Mouse (Mus musculus) B cell, adult 2 months (primary cell): ENCODE results near the gene Exo5.
A peak's percentile ranks its signal among the peaks of the same experiment; 100 is the strongest.

Source experiments
- DNase-seq, 2 experiments: peaks; one replicate each; pipeline ENCODE4 v3.0.0; 2022

Gene Exo5

GRCm38 (mm10) chr4:120904533-120904932 lies 20.3 kb downstream of the Exo5 start:
- DNase-seq: no peak

- DNase-seq: no peak
Observed at GRCm38 (mm10) chr4:120895810-120896584, 28.8 kb downstream of the Exo5 start.

- no peak for DNase-seq
Observed at GRCm38 (mm10) chr4:120895226-120895625, 29.6 kb downstream of the Exo5 start.

- DNase-seq: no peak
Observed at GRCm38 (mm10) chr4:120894584-120894983, 30.2 kb downstream of the Exo5 start.

- no peak for DNase-seq
Observed at GRCm38 (mm10) chr4:120893656-120894401, 31.0 kb downstream of the Exo5 start.

DNA sequence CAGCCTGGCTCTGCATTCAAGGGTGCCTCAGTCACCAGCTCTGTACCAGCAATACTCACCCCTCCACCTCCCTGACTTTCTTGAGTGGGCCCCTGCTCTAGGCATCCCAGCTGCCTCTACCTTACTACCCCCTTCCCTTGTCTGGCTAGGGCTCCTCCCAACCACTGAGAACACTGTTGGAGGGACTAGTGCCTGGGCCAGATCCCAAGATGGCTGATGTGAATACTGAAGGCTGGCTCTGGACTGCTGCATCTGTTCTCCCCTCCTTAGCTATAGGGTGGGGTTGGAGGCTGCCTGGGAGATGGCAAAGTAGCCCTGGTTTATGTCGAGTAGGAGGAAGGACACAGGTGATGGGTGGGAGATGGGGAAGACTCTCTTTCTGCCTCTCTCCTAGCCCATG lies 32.3 kb downstream of the Exo5 start:
- DNase-seq: no peak

GRCm38 (mm10) chr4:120891960-120892359 lies 32.9 kb downstream of the Exo5 start:
- no peak for DNase-seq

DNA sequence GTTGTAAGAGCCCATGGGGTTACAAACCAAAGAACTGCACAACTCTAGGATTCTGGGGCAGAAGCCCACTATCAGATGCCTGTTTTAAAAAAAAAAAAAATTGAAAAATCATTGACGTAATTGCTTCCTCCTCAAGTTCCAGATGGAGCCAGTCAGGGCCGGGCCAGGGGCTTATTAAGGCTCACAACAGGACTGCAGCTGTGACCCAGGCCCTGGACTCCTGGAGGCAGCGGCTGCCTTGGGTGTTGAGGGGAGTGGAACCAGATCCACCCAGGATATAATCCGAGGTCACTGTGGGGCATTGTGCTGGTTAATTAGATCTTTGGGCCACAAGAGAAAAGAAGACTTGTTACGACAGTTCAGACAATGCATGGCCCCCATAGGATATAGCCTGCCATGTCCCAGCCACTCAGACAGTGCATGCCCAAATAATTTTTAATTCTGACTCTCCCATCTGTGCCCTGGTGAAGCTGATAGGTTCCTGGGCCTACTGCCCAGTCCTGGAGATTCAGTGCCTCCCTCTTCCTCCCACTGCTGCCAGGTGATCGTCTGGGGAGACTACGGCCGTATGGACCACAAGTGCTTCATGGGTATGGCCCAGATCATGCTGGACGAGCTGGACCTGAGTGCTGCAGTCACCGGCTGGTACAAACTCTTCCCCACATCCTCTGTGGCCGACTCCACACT lies 33.9 kb downstream of the Exo5 start:
- DNase-seq: no peak

DNA sequence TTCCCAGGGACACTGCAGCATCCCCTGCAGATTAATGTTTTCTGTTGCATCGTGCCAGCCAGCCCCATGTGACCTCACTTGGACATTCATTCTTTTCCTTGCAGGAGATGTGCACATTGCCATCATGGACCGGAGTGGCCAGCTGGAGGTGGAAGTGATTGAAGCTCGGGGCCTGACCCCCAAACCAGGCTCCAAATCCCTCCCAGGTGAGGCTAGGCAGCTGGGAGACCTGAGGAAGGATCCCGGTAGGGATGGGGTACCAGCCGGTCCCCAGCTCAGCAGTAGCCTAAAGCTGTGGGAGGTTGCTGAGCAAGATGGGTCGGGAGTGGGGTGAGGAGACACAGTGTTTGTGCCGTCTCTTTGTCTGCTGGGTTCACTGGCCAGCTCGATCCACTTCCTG lies 35.9 kb downstream of the Exo5 start:
- DNase-seq: no peak

GRCm38 (mm10) chr4:120887381-120888112 lies 37.3 kb downstream of the Exo5 start:
- DNase-seq: peak; percentile 65 to 70

DNA sequence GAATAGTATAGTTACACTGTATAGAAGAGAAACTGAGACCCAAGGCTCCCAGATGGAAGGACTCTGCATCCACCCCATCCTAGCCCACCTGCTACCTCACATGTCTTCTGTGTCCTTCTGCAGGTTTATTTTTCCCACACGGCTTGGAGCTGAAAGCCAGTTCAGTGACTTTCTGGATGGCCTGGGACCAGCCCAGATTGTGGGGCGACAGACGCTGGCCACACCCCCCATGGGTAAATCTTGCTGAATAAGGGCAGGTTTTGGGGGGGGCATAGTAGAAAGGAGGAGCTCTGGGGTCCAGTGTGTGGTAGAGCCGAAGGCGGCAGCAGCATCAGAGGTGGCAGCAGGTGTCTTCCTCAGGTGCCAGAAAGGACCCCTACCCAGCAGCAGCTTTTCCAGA lies 38.0 kb downstream of the Exo5 start:
- no peak for DNase-seq

- no peak for DNase-seq
Observed at GRCm38 (mm10) chr4:120886131-120886530, 38.7 kb downstream of the Exo5 start.

GRCm38 (mm10) chr4:120885208-120886120 lies 39.4 kb downstream of the Exo5 start:
- DNase-seq: no peak

GRCm38 (mm10) chr4:120882002-120882625 lies 42.7 kb downstream of the Exo5 start:
- no peak for DNase-seq

- DNase-seq: no peak
Observed at GRCm38 (mm10) chr4:120880731-120881432, 43.9 kb downstream of the Exo5 start.

- no peak for DNase-seq
Observed at GRCm38 (mm10) chr4:120879386-120879785, 45.4 kb downstream of the Exo5 start.

GRCm38 (mm10) chr4:120878728-120879127 lies 46.1 kb downstream of the Exo5 start:
- no peak for DNase-seq

GRCm38 (mm10) chr4:120875961-120876360 lies 48.9 kb downstream of the Exo5 start:
- no peak for DNase-seq
